Mouse (Mus musculus) left cerebral cortex, adult 18-20 months (tissue): ENCODE measurements around the gene Trim65. TPM values are rescaled to one million over a fixed set of nuclear protein-coding genes. Genes with fewer than 3 reads are reported as not detected.

Source experiments
- total RNA-seq, 2 experiments: library from RNA; stranded (reverse); gene quantifications; 2 replicates each; pipeline ENCODE4 v1.2.3; 2021

Trim65 gene
- total RNA-seq, 2 experiments from 2014 or later = 7.3 to 7.9 TPM

Other genes with a start within 250 kb of the Trim65 start
- under 1 TPM in 1 of 2 experiments, not detected in 1; 0.54 TPM for gene Smim5, start 231.2 kb downstream of the Trim65 start, total RNA-seq
- gene Smim6, start 219.1 kb downstream of the Trim65 start, total RNA-seq = not detected
- 10 to 100 TPM; 45.3 to 54.0 TPM for gene Sap30bp, start 197.8 kb downstream of the Trim65 start, total RNA-seq
- gene Recql5, start 197.7 kb downstream of the Trim65 start, total RNA-seq = 10 to 100 TPM; 25.9 to 27.4 TPM
- 1 to 10 TPM; 4.5 to 6.9 TPM for gene Itgb4, start 156.4 kb downstream of the Trim65 start, total RNA-seq
- gene Galk1, start 118.4 kb downstream of the Trim65 start, total RNA-seq = 10 to 100 TPM; 15.5 to 16.3 TPM
- gene H3f3b, start 103.2 kb downstream of the Trim65 start, total RNA-seq = 100 to 1,000 TPM; 246 to 269 TPM
- 10 to 100 TPM; 21.8 to 22.3 TPM for gene Unk, start 100.8 kb downstream of the Trim65 start, total RNA-seq
- gene Unc13d, start 53.2 kb downstream of the Trim65 start, total RNA-seq = 1 to 10 TPM; 1.8 to 2.7 TPM
- gene Wbp2, start 44.1 kb downstream of the Trim65 start, total RNA-seq = 100 to 1,000 TPM; 464 to 477 TPM
- gene Trim47, start 3.9 kb downstream of the Trim65 start, total RNA-seq = 1 to 10 TPM; 7.3 to 7.9 TPM
- 10 to 100 TPM; 61.7 to 66.9 TPM for gene Mrpl38, start 7.7 kb upstream of the Trim65 start, total RNA-seq
- 10 to 100 TPM; 75.9 to 81.3 TPM for gene Fbf1, start 37.0 kb upstream of the Trim65 start, total RNA-seq
- 10 to 100 TPM; 37.8 to 39.5 TPM for gene Ten1, start 67.7 kb upstream of the Trim65 start, total RNA-seq
- 100 to 1,000 TPM; 115 to 123 TPM for gene Acox1, start 67.9 kb upstream of the Trim65 start, total RNA-seq
- 1 to 10 TPM; 1.8 to 1.9 TPM for gene Evpl, start 106.9 kb upstream of the Trim65 start, total RNA-seq
- gene Srp68, start 143.1 kb upstream of the Trim65 start, total RNA-seq = 10 to 100 TPM; 76.5 to 78.4 TPM
- gene Galr2, start 149.8 kb upstream of the Trim65 start, total RNA-seq = not detected
- gene Exoc7, start 176.1 kb upstream of the Trim65 start, total RNA-seq = 100 to 1,000 TPM in 1 of 2 experiments, 10 to 100 TPM in 1; 91.1 to 103 TPM
- gene Foxj1, start 204.3 kb upstream of the Trim65 start, total RNA-seq = 1 to 10 TPM; 3.8 to 3.9 TPM